Mouse (Mus musculus): ENCODE measurements around the gene Sgpl1.
A peak's percentile ranks its signal among the peaks of the same experiment; 100 is the strongest.

The Sgpl1 gene

DNA sequence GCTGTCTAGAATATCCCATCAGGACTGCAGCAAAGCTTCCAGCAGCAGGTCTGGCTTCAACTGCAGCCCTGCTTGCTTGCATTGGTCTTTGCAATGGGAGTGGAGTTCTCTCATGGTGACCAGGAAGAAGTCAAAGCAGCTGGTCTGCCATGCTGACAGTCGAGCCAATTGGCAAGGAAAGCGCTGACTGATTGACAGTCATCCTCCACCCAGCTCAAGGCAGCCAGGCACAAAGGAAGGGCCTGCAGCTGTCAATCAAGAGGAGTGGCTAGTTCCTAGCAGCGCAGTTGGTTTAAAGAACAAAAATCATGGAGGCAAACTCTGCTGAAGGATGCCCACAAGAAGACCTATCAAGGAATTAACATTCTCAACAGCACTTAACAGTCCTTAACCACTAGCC, 61.0 kb downstream of the Sgpl1 start:
- DNase-seq (ENCODE audit: low spot score), result no peak

DNA sequence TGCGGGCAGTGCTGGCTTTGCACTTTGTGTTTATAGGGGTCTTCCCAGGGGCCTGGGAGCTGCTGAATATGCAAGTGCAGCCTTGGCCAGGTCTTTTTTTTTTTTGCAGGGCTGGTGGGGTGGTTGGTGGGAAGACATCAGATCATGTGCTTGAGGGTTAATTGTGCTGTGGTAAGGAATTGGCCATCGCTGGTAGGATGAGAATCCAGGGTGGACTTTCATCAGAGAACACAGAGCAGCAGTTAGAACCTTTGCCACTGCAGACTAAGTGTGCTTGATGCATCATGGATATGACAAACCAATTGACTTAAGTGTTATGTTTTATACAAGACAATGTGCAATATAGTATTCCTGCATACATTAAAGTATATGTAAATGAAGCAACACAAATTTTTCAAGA, 62.1 kb downstream of the Sgpl1 start:
- DNase-seq (ENCODE audit: low spot score), result no peak

DNA sequence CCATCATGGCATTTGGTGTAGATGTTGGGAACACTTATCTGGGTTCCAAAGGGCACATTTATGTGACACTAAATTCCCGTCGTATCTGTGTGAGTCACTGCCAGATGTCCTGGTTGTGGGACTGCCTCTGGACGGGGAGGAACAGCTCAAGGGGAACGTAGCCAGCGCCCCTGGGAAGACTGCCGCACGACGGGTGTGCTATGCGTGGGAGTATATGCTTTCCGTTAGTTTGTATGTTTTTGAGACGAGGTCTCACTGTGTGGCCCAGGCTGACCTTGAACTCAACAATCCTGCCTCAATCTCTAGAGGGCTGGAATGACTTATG, 66.6 kb downstream of the Sgpl1 start:
- peak; percentile 41 for DNase-seq (ENCODE audit: low spot score)

DNA sequence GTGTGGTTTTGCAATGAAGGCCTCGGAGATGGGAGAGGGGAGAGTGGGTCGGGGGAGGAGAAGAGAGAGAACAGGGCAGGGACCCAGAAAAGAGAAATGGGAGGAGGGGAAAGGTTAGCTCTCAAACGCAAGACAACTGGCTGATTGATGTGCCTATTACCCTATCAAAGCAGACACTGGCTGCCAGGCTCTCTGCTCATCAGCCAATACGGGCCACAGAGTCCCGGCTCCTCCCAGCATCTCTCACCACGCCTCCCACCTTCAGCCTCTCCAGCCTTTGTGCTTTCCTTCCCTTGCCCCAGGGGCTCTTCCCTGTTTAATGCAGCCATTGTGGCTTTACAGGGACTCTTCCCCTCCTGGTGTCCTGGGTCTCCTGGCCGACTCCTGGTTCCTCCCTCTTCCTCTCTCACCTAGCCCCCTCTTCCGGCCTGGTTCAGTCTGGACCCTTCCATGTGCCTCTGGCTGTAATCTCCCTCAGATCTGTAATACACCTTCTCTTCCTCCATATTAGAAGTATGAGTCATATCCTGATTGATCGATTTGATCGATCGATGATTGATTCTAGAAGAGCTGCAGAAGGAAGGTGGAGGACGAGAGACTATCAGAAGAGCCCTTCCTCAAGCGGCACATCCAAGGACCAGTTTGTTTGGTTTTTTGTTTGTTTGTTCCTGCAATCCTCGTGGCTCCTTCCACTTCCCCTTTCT, 67.1 kb downstream of the Sgpl1 start:
- DNase-seq (ENCODE audit: low spot score), result peak; percentile 77

DNA sequence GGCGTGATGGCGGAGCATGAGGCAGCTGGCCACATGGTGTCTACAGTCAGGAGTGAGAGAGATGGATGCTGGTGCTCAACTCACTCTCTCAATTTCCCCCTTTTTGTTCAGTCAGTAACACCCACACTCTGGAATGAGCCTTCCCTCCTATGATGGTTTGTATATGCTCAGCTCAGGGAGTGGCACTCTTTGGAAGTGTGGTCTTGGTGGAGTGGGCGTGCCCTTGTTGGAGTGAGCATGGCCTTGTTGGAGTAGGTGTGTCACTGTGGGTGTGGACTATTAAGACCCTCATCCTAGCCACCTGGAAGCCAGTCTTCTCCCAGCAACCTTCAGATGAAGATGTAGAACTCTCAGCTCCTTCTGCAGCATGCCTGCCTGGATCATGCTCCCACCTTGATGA, 71.9 kb downstream of the Sgpl1 start:
- no peak for DNase-seq (ENCODE audit: low spot score)

DNA sequence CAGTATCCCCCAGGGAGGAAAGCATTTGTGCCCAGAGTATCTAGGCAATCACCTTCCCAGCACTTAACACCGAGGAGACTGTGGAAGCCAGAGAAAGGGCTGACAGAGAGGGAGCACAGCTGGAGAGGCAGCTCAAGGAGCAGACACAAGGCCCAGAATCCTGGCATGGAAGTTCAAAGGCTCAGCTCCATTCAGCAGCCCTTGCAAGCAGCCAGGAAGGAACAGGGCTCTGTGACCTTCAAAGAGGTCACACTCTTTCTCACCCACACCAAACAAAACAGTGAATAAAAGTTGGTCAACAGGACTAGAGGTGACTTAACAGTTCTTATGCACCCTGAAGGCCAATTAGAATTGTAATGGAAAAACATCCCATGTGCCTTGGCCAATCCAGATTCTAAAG, 72.9 kb downstream of the Sgpl1 start:
- no peak for DNase-seq (ENCODE audit: low spot score)

DNA sequence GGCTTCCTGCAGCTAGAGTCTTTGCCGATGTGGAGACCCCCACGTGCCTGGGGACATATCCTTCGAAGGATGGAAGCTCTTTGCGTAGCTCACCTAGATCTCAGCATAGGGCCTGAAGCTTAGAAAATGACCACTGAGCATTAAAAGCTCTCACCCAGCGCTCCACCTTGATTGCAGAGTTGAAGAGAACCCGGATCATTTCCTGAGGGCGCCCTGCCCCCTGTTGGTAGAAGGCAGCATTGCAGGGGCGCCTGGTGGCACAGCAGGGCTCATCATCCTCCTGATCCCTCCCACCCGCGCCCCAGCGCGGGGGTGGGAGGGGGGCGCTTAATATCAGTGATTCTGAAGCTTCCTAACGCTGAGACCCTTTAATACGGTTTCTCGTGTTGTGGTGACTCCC, 75.2 kb downstream of the Sgpl1 start:
- peak; percentile 57 for DNase-seq (ENCODE audit: low spot score)

DNA sequence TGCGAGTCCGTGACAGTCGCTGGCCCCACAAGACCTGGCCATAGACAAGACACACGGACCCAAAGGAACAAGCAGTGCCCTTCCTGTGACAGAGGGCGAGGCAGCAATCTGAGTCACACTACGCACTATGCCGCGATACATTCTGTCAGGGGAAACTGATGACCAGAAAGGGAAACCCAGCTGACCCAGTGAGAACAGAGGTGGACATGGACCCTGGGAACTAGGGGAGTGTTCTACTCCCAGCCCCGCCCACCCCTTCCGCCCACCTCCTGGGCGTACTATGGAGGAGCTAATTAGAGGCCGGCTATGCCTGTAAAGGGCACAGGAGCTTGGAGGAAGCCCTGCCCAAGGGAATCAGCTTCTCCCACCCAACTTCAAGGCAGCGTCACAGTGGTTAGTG, 78.3 kb downstream of the Sgpl1 start:
- no peak for DNase-seq (ENCODE audit: low spot score)

DNA sequence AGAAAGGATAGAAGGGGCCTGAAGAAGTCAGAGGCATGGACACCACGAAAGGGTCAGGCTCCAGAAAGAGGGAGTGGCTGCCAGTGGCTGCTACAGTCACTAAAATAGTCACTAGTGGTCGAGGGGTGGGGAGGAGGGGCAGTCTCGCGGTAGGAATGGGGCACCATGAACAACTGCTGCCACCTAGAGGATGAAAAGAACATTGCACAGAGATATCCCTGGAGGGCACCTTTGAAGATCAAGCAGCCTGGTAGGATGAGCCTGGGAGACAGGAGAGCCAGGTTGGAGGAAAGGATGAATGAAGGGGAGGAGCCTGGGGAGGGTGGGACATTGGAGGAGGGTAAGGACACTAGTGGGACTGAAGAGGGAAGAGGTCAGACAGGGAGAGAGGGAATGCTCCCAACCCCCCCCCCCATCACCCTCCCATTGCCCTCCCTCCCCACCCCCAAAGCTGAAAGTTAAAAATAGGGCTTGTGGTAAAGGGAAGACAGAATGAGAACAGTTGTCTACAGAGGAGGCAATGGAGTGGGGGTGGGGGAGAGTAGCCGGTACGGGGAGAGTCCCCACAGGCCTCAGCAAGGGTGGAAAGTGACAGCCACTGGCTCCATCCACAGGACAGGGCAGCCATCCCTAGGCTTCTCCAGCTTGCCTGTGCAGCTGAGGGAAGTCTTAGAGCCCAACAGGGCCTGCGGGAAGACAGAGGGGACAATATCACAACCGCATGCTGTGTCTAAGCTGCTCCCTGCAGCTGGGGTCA, 78.9 kb downstream of the Sgpl1 start:
- DNase-seq (ENCODE audit: low spot score), result no peak

DNA sequence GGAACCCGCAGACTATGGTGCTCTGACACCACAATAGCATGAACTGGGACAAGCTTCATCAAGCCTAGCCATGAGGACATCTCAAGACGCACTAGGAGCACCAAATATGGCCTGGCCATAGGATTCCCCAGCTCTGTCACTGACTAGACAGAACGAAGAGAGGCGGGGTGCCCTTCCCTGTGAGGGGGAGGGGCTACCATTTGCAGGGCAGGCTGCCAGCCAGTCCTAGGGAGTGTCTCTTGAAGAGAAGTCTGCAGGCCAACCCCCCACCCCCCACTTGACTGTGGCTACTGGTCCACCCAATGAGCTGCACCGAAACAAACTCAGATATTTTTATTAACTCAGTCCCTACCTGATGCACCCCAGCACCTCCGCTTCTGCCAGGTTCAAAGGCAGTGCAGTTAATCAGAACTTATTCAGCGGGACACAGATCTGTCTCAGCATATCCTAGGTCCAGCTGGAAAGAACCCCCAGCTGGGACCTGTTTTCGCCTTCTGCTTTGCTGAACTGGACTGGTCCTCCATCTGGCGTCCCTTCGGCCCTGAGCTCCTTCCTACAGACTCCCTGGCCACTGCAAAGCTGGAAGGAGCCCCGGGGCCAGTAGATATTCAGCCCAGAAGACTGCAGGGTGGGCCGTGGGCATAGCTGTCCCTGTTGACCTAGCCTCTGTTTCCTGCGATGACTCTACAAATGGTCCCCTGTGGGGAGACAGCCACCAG, 82.1 kb downstream of the Sgpl1 start:
- no peak for DNase-seq (ENCODE audit: low spot score)

DNA sequence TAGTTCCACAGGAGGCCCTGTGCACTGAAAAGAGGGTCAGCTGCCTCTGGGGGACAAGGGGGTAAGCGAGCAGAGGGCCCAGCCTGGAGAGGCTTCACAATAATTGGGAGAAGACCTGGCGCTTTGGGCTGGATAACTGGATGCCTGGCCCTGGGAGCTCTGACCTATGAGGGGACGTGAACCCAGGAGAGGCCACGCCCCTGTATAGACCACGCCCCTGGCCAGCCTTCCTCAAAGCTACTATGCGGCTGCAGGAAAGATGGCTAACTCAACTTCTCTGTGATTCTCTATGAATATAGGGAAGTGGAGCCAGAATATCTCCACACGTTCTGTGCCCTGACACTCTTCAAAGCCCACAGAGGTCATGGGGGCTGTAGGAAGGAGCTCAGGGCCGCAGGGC, 82.9 kb downstream of the Sgpl1 start:
- no peak for DNase-seq (ENCODE audit: low spot score)

DNA sequence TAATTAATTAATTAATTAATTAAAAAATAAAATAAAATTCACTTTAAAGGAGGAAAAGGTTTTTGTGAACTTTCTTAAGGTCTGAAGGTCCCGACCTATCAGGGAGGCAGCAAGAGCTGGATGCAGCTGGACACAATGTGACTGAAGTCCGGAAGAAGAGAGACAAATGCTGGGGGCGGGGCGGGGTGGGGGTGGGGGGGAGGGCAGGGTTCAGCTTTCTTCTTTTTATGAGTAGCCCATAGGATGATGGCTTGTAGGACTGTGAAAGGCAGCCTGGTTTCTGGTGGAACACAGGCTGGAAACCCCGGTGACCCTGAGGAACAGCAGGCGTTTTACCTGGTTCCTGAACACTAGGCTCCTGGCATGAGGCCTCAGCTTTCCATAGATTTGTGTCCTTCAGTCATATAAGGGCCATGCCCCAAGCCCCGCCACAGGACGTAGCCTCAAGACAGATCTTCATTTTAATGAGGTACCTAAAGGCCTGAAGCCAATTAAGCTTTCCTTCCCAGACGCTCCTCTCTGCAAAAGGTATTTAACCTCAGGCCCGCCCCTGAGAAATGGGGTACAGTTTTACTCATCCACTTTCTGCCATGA, 84.1 kb downstream of the Sgpl1 start:
- DNase-seq (ENCODE audit: low spot score), result no peak

DNA sequence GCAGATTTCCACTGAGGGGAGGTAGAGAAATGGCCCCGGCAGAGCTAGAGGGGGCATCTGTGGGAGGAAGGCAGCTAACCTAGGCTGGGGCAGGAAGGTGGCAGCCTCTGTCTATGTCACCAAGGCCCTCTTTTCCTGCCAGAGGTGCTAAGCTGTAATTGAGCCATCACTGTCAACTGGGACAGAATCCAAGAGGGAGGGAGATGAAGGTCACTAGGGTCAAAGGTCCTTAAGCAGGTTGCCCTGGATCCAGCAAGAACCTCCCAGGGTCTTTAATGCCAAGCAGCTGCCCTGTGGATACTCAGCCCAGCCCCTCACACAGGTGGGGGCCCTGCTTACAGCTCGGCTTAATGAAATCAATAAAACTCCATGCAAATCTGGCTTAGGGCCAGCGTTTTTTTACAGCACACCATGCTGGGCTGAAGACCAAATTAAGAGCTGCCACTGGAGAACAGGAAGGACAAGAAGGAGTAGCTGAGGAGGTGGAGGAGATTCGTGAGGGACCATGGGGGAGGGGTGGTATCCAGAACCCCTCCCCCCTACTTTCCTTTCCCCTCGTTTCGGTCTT, 87.9 kb downstream of the Sgpl1 start:
- DNase-seq (ENCODE audit: low spot score), result no peak

DNA sequence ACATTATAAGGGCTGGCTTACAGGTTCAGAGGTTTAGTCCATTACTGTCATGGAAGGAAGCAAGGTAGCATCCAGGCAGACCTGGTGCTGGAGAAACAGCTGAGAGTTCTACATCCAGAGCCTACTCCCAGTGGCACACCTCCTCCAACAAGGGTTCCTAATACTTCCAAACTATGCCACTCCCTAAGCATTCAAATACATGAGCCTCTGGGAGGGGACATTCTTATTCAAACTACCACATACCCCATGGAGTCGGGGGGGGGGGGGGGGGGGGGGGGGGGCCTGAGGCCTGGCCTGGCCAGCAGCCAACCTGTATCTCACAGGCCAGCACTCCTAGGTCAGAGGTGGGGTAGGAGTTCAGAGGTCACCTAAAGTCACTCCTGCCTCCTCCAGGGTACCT, 88.4 kb downstream of the Sgpl1 start:
- DNase-seq (ENCODE audit: low spot score), result no peak

DNA sequence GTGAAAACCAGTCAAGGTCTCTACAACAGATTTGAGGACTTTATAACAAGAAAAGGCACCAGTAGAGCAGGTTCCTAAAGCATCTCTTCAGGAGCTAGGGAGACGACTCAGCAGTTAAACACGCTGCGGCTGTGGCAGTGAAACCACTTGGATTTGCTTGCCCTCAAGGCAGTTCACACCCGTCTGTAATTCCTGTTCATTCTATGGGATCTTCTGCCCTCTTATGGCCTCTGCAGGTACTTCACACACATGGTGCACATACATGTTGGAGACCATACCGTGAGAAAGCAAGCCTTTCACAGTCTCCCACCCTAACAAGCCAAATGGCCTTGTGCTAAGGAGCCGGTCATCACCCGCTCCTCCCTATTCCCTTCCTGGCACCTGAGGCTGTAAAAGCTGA, 90.8 kb downstream of the Sgpl1 start:
- no peak for DNase-seq (ENCODE audit: low spot score)

DNA sequence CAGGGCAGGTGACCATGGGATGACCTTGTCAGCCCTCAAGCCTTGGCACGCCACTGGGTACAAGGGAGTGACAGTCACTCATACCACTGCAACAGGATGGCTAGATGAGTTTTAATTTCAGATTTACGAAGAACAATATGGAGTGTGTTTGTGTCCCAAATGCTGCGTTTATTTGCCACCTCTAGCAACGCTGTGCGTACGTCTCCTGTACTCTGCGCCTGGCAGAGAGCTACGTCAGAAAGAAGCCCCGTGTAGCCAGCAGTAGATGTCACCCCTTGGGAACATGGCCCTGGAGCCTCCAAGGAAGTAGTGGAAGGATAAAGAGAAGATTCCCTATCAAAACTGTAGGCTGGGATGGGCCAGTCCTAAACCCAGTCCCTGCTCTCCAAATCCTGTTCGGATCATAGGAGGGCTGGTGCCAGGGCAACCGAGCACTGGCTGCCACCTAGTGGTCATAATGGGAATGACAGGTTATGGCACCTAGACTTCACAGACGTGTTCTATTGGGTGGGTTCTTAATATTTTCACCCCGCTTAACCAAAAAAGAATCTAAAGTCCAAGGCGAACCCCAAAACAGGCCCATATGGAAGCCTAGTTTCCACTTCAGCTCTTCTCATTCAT, 95.4 kb downstream of the Sgpl1 start:
- peak; percentile 45 for DNase-seq (ENCODE audit: low spot score)
